Mouse (Mus musculus) mouse trophoblast stem cell (cell line): Measurements from ENCODE around the gene Atxn2.

Source experiments
- in situ Hi-C, 2 experiments: fragments of 300-500 bp; cut with MseI, MboI; formaldehyde crosslinking; loops; 2 replicates in 1 of 2; 3 replicates in 1 of 2; pipeline ENCODE4 v1.15.1; 2025

Gene Atxn2

DNA sequence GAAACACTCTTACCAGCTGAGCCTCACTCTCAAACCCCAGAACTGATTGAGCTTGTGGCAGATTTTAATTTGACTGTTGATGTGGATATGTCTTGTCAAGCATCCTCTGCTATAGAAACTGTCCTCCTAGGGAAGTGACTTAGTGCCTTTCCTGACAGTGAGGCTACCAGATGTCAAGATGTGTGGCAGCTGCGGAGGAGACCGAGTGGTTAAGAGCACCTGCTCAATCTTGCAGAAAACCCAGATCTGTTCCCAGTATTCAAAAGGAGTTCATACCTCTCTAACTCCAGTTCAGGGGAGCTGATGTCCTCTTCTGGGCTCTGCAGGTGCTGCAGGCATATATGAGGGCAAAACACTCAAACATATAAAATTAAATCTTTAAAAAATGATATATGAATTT, 53.9 kb downstream of the Atxn2 start:
- in situ Hi-C loops: no loop called here

DNA sequence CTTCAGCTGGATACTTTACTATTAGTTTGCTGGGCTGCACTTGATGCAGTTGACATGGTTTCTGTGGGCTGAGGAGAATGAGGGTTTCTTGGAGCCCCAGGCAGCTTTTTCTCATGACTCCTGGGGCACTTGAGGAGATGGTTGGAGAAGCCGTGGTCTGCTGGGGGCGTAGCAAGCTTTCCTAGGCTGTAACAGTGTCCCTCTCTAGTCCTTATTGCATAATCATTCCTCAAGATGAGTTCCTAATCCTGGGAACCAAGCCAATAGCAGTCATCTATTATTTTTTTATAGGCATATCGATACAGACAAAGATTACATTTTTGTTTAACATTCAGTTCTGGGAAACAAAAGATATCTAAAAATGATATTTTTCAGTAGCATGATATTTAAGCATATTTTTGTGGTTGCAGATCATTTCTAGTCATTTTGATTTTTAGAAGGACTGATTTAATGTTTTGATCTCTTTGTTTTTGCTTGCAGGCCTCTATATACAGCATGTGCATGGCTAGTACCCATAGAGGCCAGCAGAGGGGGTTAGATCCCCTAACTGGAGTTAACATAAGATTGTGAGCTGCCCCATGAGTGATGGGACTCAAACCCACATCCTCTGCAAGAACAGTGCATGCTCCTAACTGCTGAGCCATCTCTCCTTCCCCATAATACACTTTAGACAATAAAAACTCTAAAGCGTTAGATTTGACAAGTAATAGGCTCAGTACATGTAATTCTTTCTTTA, 55.1 kb downstream of the Atxn2 start:
- in situ Hi-C loops: no loop called here

DNA sequence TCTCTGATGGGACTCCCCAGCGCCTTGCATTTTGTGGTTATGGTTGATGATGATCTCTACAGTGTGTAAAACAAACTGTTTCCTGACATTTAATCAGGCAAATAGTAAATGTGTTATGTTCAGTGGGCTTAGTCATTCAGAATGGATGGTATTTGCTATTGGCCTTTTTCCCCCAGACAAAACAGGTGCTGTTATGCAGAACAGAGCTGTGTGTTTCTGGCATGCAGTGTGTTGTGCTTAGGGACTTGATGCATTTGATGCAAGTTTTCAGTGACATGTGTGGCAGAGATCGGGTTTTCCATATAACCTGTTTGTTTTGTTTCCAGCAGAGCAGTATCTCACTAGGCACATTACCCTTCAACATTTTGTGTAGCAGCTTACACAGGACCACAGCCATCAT, 56.4 kb downstream of the Atxn2 start:
- in situ Hi-C loops: no loop called here

- in situ Hi-C loops: no loop called here
Measured at GRCm38 (mm10) chr5:121769827-121770226, 58.7 kb downstream of the Atxn2 start.

DNA sequence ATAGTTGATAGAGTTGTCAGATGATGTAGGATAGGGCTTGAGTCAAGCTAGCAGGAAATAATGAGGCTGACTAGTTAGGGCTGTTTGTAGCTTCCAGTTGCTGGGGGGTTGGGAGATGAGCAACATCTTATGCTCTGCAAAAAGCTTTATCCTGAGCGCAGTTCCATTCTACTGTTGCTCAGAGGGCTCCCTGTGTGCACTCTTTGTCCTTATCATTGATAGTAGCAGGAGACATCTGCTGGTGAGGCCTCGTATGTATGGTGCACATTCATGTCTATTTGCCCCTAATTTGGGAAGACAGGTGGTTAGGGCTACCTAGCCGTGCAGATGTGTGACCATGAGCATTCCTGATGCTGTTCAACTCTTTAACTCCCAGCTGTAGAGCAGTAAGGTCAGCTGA, 60.5 kb downstream of the Atxn2 start:
- in situ Hi-C loops: no loop called here

DNA sequence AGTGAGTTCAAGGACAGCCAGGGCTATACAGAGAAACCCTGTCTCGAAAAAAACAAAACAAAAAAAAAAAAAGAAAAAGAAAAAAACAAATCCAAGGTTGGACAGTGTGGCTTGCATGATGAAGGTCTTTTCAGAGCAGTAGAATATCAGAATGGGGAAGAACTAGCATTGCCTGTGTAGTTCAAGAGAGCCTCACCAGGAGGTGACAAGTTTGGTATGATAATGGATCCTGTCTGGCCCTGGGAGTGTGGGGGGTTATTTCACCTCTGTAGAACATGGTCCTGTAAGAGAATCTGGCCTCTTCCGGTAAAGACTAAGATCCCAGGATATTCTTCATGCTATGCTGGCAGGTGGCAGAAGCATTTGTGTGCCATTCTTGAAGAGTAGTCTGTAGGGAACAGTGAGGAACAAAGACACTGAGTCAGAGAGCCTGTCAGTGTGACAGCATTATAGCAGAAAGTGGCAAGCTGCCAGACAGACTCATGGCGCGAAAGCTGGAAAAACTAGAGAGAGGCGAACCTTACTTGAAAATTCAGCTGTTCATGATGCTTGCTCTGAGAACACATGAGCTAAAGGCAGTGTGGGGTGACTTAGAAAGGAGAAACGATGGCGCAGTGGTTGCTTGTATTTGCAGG, 67.5 kb downstream of the Atxn2 start:
- in situ Hi-C loops: no loop called here

DNA sequence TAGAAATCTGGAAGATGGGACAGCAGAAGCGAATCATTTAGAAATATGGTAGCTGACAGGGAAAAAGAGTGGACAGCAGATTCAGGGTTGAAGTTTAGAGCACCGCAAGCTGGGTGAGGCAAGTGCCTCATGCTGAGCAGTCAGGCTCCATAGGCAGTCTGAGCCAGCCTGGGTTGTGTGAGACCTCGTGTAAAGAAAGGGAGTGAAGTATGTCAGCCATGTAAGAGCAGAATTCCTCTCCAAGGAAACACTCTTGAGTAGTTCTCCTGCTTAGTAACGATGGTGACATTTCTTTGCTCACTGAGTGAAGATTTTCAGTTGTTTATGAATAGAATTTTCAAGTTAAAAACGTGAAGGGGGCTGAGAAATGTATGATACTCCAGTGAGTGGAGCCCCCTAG, 69.0 kb downstream of the Atxn2 start:
- in situ Hi-C loops: no loop called here

DNA sequence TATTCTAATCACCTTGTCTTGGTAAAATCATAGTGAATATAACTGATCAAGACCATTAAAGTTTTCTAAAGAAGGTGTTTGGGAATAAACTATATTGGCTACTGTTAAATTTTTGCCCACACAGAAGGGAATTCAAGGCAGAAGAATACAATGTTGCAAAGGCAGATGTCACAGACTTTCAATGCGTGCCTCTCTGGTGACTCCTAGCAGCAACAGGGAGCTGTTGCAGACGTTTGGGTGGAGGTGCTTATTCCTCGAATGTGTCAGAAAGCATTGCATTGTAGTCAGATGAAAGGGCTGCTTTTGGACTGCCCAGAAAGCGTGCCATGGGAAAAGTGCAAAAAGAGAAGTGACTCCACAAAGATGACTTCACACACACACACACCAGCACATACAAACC, 71.3 kb downstream of the Atxn2 start:
- in situ Hi-C loops: no loop called here

GRCm38 (mm10) chr5:121783862-121784500, 72.8 kb downstream of the Atxn2 start:
- in situ Hi-C loops: no loop called here

GRCm38 (mm10) chr5:121791026-121791425, 79.9 kb downstream of the Atxn2 start:
- in situ Hi-C loops: no loop called here

DNA sequence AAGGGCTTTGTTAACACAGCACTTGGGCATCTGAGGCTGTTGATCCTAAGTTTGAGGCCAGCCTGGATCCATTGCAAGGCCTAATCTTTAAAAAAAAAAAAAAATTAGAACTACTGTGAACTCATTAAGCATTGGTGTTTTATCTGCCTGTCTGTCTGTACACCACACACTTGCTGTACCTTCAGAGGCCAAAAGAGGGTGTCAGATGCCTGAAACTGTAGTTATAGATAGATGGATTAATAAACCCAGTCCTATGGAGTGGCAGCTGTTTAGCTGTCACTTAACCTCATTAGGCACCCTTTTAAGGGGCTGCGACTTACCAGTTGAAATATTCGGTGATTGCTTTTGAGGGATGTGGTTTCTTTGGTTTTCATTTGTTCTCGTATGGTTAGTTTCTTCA, 84.7 kb downstream of the Atxn2 start:
- in situ Hi-C loops: no loop called here

DNA sequence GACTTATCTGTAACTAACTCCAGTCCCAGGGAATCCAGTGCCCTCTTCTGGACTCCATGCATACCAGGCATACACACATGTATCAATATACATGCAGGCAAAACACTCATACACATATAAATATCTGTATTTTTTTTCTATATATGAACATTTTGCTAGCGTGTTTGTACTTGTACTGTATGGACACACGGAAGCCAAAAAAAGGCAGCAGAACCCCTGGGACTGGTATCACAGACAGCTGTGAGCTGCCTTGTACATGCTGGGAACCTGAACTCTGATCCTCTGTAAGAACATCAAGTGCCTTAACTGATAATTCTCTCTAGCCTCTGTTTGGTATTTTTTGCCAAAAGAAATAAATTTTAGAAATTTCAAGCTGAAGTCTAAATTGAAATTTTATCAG, 87.3 kb downstream of the Atxn2 start:
- in situ Hi-C loops: no loop called here

DNA sequence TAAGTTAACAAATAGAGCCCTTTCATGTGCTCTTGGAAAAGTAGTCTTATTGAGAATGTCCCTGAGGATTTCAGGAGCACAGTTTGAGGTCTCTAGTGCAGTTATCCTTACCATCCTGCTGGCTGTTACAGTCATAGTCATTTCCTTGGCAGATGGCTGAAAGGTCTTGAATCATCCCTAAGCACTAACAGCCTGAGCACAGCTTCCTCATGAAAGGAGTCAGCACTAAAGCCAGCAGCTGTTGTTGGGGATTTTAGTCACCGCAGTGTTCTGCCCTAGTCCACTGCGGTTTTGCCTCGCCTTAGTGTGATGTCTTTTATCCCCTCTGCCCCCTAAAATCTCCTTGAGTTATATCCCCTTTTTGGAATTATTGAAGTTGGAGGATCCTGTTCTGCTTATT, 96.0 kb downstream of the Atxn2 start:
- in situ Hi-C loops: no loop called here

- in situ Hi-C loops: no loop called here
Measured at GRCm38 (mm10) chr5:121808202-121808601, 97.1 kb downstream of the Atxn2 start.

DNA sequence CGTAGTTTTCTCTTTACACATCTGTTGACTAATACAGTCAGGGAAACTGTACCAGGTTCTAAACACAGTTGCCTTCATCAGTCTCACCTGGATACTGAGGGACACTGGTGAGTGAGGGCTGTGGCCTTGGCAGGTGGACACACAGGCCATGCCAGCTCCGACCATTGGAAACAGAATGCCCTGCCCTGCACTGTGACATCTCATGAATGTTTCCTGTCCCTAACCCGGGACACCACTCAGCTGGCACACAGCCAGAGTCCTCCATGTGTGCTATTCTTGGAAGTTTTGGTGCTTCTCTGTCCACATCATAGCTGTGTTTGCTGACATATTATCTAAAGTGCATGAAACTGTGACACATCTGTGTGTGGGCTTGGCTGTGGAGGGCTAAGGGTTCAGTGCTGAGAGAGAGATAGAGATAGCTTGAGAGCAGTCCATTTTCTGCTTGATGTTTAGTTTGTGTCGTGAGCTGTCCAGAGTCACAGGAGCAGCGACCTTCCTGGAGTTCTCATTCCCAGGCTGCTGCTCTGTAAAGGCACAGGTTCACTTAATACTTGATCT, 98.6 kb downstream of the Atxn2 start:
- in situ Hi-C loops: no loop called here

DNA sequence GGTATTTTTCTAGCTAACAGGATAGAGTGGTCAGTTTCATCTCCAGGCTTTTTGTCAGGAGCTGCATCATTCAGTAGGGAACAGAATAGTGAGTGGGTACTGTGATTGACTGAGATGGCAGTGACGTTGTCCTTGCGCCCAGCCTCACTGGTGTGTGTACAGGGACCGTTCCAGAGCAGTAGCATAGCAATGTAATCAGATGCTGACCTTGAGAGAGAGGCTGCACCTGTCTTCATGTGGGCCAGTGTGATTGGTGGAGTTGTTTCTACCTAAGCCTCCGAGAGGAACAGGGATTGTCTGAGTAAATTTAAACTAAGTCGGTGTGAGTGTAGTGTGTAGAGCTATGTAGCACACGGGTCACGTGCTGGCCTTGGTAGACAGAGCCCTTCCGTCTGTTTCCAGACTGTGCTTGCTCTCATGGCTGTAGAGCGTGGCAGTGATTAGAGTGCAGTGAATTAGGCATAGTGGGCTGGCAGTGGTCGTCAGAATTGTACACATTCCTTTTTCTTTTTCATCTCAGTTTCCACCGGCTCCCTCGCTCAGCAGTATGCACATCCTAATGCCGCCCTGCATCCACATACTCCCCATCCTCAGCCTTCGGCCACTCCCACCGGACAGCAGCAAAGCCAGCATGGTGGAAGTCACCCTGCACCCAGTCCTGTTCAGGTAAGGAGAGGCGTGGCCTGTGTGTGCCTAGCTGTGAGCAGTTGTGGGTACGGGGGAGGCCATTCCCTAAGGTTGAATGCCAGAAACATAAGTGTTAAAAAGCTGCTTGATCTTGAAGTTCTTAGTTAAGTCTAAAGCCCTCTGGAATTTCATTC, 99.4 kb downstream of the Atxn2 start:
- in situ Hi-C loops: no loop called here

- in situ Hi-C loops: no loop called here
Measured at GRCm38 (mm10) chr5:121811485-121811931, 100.4 kb downstream of the Atxn2 start.

- in situ Hi-C loops: no loop called here
Measured at GRCm38 (mm10) chr5:121812526-121813243, 101.5 kb downstream of the Atxn2 start.

GRCm38 (mm10) chr5:121813744-121814143, 102.6 kb downstream of the Atxn2 start:
- in situ Hi-C loops: no loop called here

- in situ Hi-C loops: no loop called here
Measured at GRCm38 (mm10) chr5:121815067-121815466, 103.9 kb downstream of the Atxn2 start.

- in situ Hi-C loops: no loop called here
Measured at GRCm38 (mm10) chr5:121815867-121816380, 104.8 kb downstream of the Atxn2 start.
